Mouse (Mus musculus) neural tube, embryonic 15.5 days (tissue): ENCODE measurements around the gene Miga2. TPM values are rescaled to one million over a fixed set of nuclear protein-coding genes. Genes with fewer than 3 reads are reported as not detected.

Source experiments
- ATAC-seq: fragments of 200-750 bp; cut with Nextera tagmentation; 2 replicates; pipeline ENCODE4 v1.8.0; 2017; ENCODE audit warnings: mild to moderate bottlenecking, moderate TSS enrichment, moderate library complexity; ENCODE audit not compliant: low FRiP score
- H3K27ac ChIP-seq: fragments of 300-500 bp; sonication (generic); replicated peaks from 2 replicates; pipeline ENCODE4 v1.5.1; 2015; ENCODE audit warnings: mild to moderate bottlenecking, inconsistent platforms
- H3K27me3 ChIP-seq: fragments of 300-500 bp; sonication (generic); replicated peaks from 2 replicates; pipeline ENCODE4 v1.6.1; 2015; ENCODE audit warnings: inconsistent platforms
- H3K36me3 ChIP-seq: fragments of 300-500 bp; sonication (generic); 2 replicates; pipeline ENCODE4 v1.6.1; 2015; ENCODE audit warnings: inconsistent platforms
- H3K4me1 ChIP-seq: fragments of 300-500 bp; sonication (generic); 2 replicates; pipeline ENCODE4 v1.6.1; 2015; ENCODE audit warnings: inconsistent platforms
- H3K4me2 ChIP-seq: fragments of 300-500 bp; sonication (generic); 2 replicates; pipeline ENCODE4 v1.6.1; 2015; ENCODE audit warnings: inconsistent platforms, mild to moderate bottlenecking, moderate library complexity
- H3K4me3 ChIP-seq: fragments of 300-500 bp; sonication (generic); replicated peaks from 2 replicates; pipeline ENCODE4 v1.5.1; 2015; ENCODE audit warnings: mild to moderate bottlenecking, inconsistent platforms
- H3K9ac ChIP-seq: fragments of 300-500 bp; sonication (generic); replicated peaks from 2 replicates; pipeline ENCODE4 v1.6.1; 2015; ENCODE audit warnings: mild to moderate bottlenecking, inconsistent platforms
- H3K9me3 ChIP-seq: fragments of 300-500 bp; sonication (generic); replicated peaks from 2 replicates; pipeline ENCODE4 v1.6.1; 2016; ENCODE audit warnings: inconsistent platforms
- WGBS: fragments of 180-500 bp; shearing (Covaris S2); methylation state at CpG from one replicate; pipeline ENCODE4 v1.1.7; 2015; ENCODE audit warnings: mixed read lengths; 5-methylcytosine and 5-hydroxymethylcytosine counted together
- polyA plus RNA-seq: library from polyadenylated mRNA; unstranded; fragments of >200 nt; fragmentation: Nextera tagmentation; extraction: Ambion mirVana; gene quantifications from 2 replicates; pipeline ENCODE4 v1.2.1, GENCODE M21; 2015

The Miga2 gene
- polyA plus RNA-seq, 1 experiment from 2014 or later: 35.8 TPM

DNA sequence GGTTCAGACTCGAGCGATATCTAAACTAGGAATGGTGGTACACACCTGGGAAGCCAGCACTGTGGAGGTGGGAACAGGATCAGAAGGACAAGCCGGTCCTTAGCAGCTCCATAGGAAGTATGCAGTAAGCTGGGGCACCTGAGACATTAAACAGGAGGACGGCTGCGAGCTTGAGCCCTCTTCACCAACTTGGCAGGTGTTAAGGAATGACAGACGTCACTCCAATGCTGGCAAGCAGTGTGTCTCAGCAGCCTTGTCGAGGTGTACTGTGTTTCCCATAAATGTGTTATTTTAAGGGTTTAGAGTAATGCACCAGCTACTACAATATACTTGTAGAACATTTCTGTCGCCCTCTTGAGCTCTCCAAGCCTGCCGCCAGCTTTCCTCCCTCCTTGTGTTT lies 22.9 kb downstream of the Miga2 start:
- H3K27ac ChIP-seq: no peak overlapping the region
- H3K36me3 ChIP-seq: peaks cover 38% of the 10 kb centered on the region
- H3K4me3 ChIP-seq: no peak overlapping the region
- no peak overlapping the region for H3K9ac ChIP-seq
- no peak overlapping the region for H3K4me2 ChIP-seq
- WGBS: 90% methylated on average over 9 of the region's 9 CpGs
- peaks cover 14% of the 10 kb centered on the region for H3K4me1 ChIP-seq
- no peaks in the 10 kb centered on the region for H3K9me3 ChIP-seq
- no peak for ATAC-seq
- H3K27me3 ChIP-seq: no peaks in the 10 kb centered on the region

DNA sequence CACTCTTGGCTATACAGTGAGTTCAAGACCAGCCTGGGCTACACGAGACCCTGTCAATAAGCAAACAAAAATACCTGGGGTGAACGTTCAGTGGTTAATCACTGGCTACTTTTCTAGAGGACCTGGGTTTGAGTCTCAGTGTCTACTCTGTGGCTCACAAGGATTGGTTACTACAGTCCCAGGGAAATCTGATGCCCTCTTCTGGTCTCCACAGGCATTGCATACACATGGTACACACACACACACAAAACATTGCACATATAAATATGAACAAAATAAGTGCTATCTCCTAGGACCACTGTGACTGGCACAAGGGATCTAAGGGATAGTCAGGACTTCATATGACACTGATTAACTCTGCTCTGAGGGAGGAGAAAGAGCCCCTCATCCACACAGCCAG lies 25.0 kb downstream of the Miga2 start:
- H3K4me3 ChIP-seq: no peak overlapping the region
- WGBS: 95% methylated on average over 2 of the region's 2 CpGs
- ATAC-seq: no peak

GRCm38 (mm10) chr2:30392114-30392576 lies 28.1 kb downstream of the Miga2 start, which contains the start of gene Dolpp1:
Dolpp1 (plus strand) TSS chr2:30392254.
- H3K4me1 ChIP-seq: peaks cover 33% of the 10 kb centered on the region
- no peaks in the 10 kb centered on the region for H3K9me3 ChIP-seq
- H3K27ac ChIP-seq: peak within 1 kb of the TSS; percentile 93
- under 1% methylated on average over 40 of the region's 40 CpGs for WGBS
- H3K4me2 ChIP-seq: peak within 1 kb of the TSS; percentile 90
- no peaks in the 10 kb centered on the region for H3K27me3 ChIP-seq
- peak; percentile 98 for ATAC-seq
- H3K36me3 ChIP-seq: peaks cover 16% of the 10 kb centered on the region
- H3K9ac ChIP-seq: peak within 1 kb of the TSS; percentile 67
- H3K4me3 ChIP-seq: peak within 1 kb of the TSS; percentile 70

More for the DNA sequence above, 25.0 kb downstream of the Miga2 start:
- Histone ChIP-seq H3K36me3 (peaks cover 18% of the 10 kb centered on the region), H3K9ac (no peak overlapping the region), H3K4me2 (no peak overlapping the region), H3K4me1 (peaks cover 25% of the 10 kb centered on the region), H3K9me3 (no peaks in the 10 kb centered on the region), H3K27me3 (no peaks in the 10 kb centered on the region), H3K27ac (no peak overlapping the region)

GRCm38 (mm10) chr2:30392577-30393369 lies 28.7 kb downstream of the Miga2 start:
- WGBS: under 1% methylated on average over 54 of the region's 54 CpGs
- peak; percentile 85 for ATAC-seq
- Histone ChIP-seq H3K27me3 (no peaks in the 10 kb centered on the region), H3K27ac (peak overlapping the region; percentile 93), H3K4me1 (peaks cover 33% of the 10 kb centered on the region), H3K9ac (peak overlapping the region; percentile 67), H3K4me3 (peak overlapping the region; percentile 70), H3K4me2 (peak overlapping the region; percentile 90), H3K9me3 (no peaks in the 10 kb centered on the region), H3K36me3 (peaks cover 22% of the 10 kb centered on the region)

- Histone ChIP-seq H3K4me2 (peak overlapping the region; percentile 90), H3K9me3 (no peaks in the 10 kb centered on the region), H3K4me3 (peak overlapping the region; percentile 70), H3K27me3 (no peaks in the 10 kb centered on the region), H3K9ac (peak overlapping the region; percentile 67), H3K27ac (peak overlapping the region; percentile 93), H3K4me1 (peaks cover 33% of the 10 kb centered on the region), H3K36me3 (peaks cover 27% of the 10 kb centered on the region)
- WGBS: 81% methylated on average over 1 of the region's 1 CpGs
- no peak for ATAC-seq
These were observed 29.3 kb downstream of the Miga2 start for GRCm38 (mm10) chr2:30393370-30393656.

GRCm38 (mm10) chr2:30395757-30396156 lies 31.7 kb downstream of the Miga2 start:
- H3K9me3 ChIP-seq: no peaks in the 10 kb centered on the region
- H3K4me1 ChIP-seq: peaks cover 48% of the 10 kb centered on the region
- 92% methylated on average over 7 of the region's 7 CpGs for WGBS
- ATAC-seq: no peak
- no peak overlapping the region for H3K27ac ChIP-seq
- no peak overlapping the region for H3K4me2 ChIP-seq
- no peak overlapping the region for H3K4me3 ChIP-seq
- no peak overlapping the region for H3K9ac ChIP-seq
- no peaks in the 10 kb centered on the region for H3K27me3 ChIP-seq
- H3K36me3 ChIP-seq: peaks cover 51% of the 10 kb centered on the region

GRCm38 (mm10) chr2:30396246-30396645 lies 32.2 kb downstream of the Miga2 start:
- Histone ChIP-seq H3K27me3 (no peaks in the 10 kb centered on the region), H3K36me3 (peaks cover 52% of the 10 kb centered on the region), H3K4me3 (no peak overlapping the region), H3K4me1 (peaks cover 43% of the 10 kb centered on the region), H3K9ac (no peak overlapping the region), H3K9me3 (no peaks in the 10 kb centered on the region), H3K27ac (no peak overlapping the region), H3K4me2 (no peak overlapping the region)
- no peak for ATAC-seq
- 89% methylated on average over 7 of the region's 7 CpGs for WGBS

GRCm38 (mm10) chr2:30397986-30398512 lies 34.0 kb downstream of the Miga2 start:
- ATAC-seq: no peak
- peaks cover 70% of the 10 kb centered on the region for H3K36me3 ChIP-seq
- no peaks in the 10 kb centered on the region for H3K9me3 ChIP-seq
- H3K4me3 ChIP-seq: no peak overlapping the region
- H3K9ac ChIP-seq: no peak overlapping the region
- H3K27me3 ChIP-seq: no peaks in the 10 kb centered on the region
- no peak overlapping the region for H3K4me2 ChIP-seq
- H3K27ac ChIP-seq: no peak overlapping the region
- H3K4me1 ChIP-seq: peaks cover 34% of the 10 kb centered on the region
- 84% methylated on average over 10 of the region's 10 CpGs for WGBS

- no peaks in the 10 kb centered on the region for H3K27me3 ChIP-seq
- no peak overlapping the region for H3K4me2 ChIP-seq
- peak overlapping the region; percentile 68 for H3K27ac ChIP-seq
- ATAC-seq: no peak
- peaks cover 20% of the 10 kb centered on the region for H3K4me1 ChIP-seq
- H3K36me3 ChIP-seq: peaks cover 81% of the 10 kb centered on the region
- WGBS: 16% methylated on average over 20 of the region's 20 CpGs
- no peaks in the 10 kb centered on the region for H3K9me3 ChIP-seq
- H3K9ac ChIP-seq: peak overlapping the region; percentile 15; the same call in 1 of the 2 replicates
- no peak overlapping the region for H3K4me3 ChIP-seq
These were observed 35.4 kb downstream of the Miga2 start for GRCm38 (mm10) chr2:30399191-30400171.

DNA sequence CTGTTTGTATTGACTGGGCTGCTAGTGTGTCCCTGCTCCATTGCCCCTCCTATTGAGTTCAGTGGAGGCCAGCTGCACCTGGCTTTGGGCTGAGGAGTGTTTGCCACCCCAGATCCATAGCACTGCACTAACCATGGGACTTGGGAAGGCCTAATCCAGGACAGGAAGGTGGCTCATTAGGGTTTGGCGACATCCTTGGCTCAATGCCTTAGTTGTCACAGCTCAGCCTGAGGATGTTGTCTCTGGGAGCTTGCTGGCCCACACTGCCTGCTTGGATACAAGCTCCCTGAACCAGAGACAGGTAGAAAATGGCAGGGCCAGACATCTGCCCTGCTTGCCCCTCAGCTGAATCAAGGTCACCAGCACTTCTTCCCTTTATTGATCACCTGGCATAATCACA lies 37.5 kb downstream of the Miga2 start:
- Histone ChIP-seq H3K27me3 (no peaks in the 10 kb centered on the region), H3K4me1 (peaks cover 17% of the 10 kb centered on the region), H3K36me3 (peaks cover 90% of the 10 kb centered on the region), H3K4me3 (no peak overlapping the region), H3K27ac (no peak overlapping the region), H3K9ac (no peak overlapping the region), H3K9me3 (no peaks in the 10 kb centered on the region), H3K4me2 (no peak overlapping the region)
- no peak for ATAC-seq
- WGBS: 76% methylated on average over 1 of the region's 1 CpGs

GRCm38 (mm10) chr2:30402351-30402826 lies 38.4 kb downstream of the Miga2 start:
- Histone ChIP-seq H3K4me3 (no peak overlapping the region), H3K27ac (no peak overlapping the region), H3K4me1 (peaks cover 17% of the 10 kb centered on the region), H3K9me3 (no peaks in the 10 kb centered on the region), H3K27me3 (no peaks in the 10 kb centered on the region), H3K9ac (no peak overlapping the region), H3K4me2 (no peak overlapping the region), H3K36me3 (peaks cover 90% of the 10 kb centered on the region)
- ATAC-seq: no peak
- 91% methylated on average over 9 of the region's 9 CpGs for WGBS
